Mouse (Mus musculus) heart, embryonic 16.5 days (tissue): ENCODE measurements around the gene Plxnb2. TPM values are rescaled to one million over a fixed set of nuclear protein-coding genes. Genes with fewer than 3 reads are reported as not detected.

Experiments used
- ATAC-seq: fragments of 200-750 bp; cut with Nextera tagmentation; replicated peaks from 2 replicates; pipeline ENCODE4 v1.8.0; 2017; ENCODE audit warnings: moderate number of reproducible peaks; ENCODE audit not compliant: insufficient read depth, low FRiP score; ENCODE audit errors: extremely low read depth
- H3K27ac ChIP-seq: fragments of 300-500 bp; sonication (generic); 2 replicates; pipeline ENCODE4 v1.5.1; 2014; ENCODE audit warnings: mild to moderate bottlenecking, low read length, control low read depth, moderate library complexity
- H3K27me3 ChIP-seq: fragments of 300-500 bp; sonication (generic); 2 replicates; pipeline ENCODE4 v1.6.1; 2014; ENCODE audit warnings: low read length, mixed read lengths; ENCODE audit not compliant: control insufficient read depth, insufficient read depth
- H3K36me3 ChIP-seq: fragments of 300-500 bp; sonication (generic); 2 replicates; pipeline ENCODE4 v1.6.1; 2014; ENCODE audit not compliant: control insufficient read depth, insufficient read depth
- H3K4me1 ChIP-seq: fragments of 300-500 bp; sonication (generic); 2 replicates; pipeline ENCODE4 v1.6.1; 2014; ENCODE audit warnings: low read length, mixed read lengths; ENCODE audit not compliant: control insufficient read depth, insufficient read depth
- H3K4me2 ChIP-seq: fragments of 300-500 bp; sonication (generic); 2 replicates; pipeline ENCODE4 v1.6.1; 2014; ENCODE audit warnings: low read depth, mild to moderate bottlenecking, control low read depth, low read length
- H3K4me3 ChIP-seq: fragments of 300-500 bp; sonication (generic); 2 replicates; pipeline ENCODE4 v1.5.1; 2014; ENCODE audit warnings: mild to moderate bottlenecking, control low read depth, low read length
- H3K9ac ChIP-seq: fragments of 300-500 bp; sonication (generic); 2 replicates; pipeline ENCODE4 v1.6.1; 2014; ENCODE audit warnings: low read length, control low read depth
- H3K9me3 ChIP-seq: fragments of 300-500 bp; sonication (generic); replicated peaks from 2 replicates; pipeline ENCODE4 v1.6.1; 2016; ENCODE audit warnings: low read length; ENCODE audit not compliant: control insufficient read depth
- WGBS: fragments of 180-500 bp; shearing (Covaris S2); extraction: QIAGEN DNeasy Blood & Tissue Kit; methylation state at CpG from one replicate; pipeline ENCODE4 v1.1.7; 2014; 5-methylcytosine and 5-hydroxymethylcytosine counted together
- polyA plus RNA-seq: library from polyadenylated mRNA; unstranded; fragments of >200 nt; fragmentation: Nextera tagmentation; extraction: Ambion mirVana; gene quantifications from 2 replicates; pipeline ENCODE4 v1.2.1, GENCODE M21; 2015

Plxnb2 gene
- polyA plus RNA-seq, 1 experiment from 2014 or later, result 91.8 TPM

GRCm38 (mm10) chr15:89148496-89149270 is 31.9 kb downstream of the Plxnb2 start:
- H3K9ac ChIP-seq, result peak overlapping the region; percentile 71
- 8% methylated on average over 25 of the region's 25 CpGs for WGBS
- H3K36me3 ChIP-seq, result no peaks in the 10 kb centered on the region
- peaks cover 12% of the 10 kb centered on the region for H3K4me1 ChIP-seq
- H3K27me3 ChIP-seq, result peaks cover 48% of the 10 kb centered on the region
- H3K4me2 ChIP-seq, result peak overlapping the region; percentile 96
- no peaks in the 10 kb centered on the region for H3K9me3 ChIP-seq
- ATAC-seq, result no peak
- no peak overlapping the region for H3K27ac ChIP-seq
- H3K4me3 ChIP-seq, result peak overlapping the region; percentile 78

- Histone ChIP-seq H3K27ac (no peak overlapping the region), H3K9ac (no peak overlapping the region), H3K4me2 (no peak overlapping the region), H3K36me3 (no peaks in the 10 kb centered on the region), H3K9me3 (no peaks in the 10 kb centered on the region), H3K4me3 (no peak overlapping the region), H3K4me1 (peaks cover 12% of the 10 kb centered on the region), H3K27me3 (peaks cover 50% of the 10 kb centered on the region)
- no peak for ATAC-seq
- 56% methylated on average over 4 of the region's 4 CpGs for WGBS
Measured at GRCm38 (mm10) chr15:89147895-89148294, 32.7 kb downstream of the Plxnb2 start.

- 22% methylated on average over 10 of the region's 10 CpGs for WGBS
- Histone ChIP-seq H3K36me3 (no peaks in the 10 kb centered on the region), H3K9me3 (no peaks in the 10 kb centered on the region), H3K4me1 (peaks cover 12% of the 10 kb centered on the region), H3K27me3 (peaks cover 54% of the 10 kb centered on the region), H3K4me3 (no peak overlapping the region), H3K4me2 (no peak overlapping the region), H3K9ac (no peak overlapping the region), H3K27ac (no peak overlapping the region)
- no peak for ATAC-seq
Measured at GRCm38 (mm10) chr15:89147456-89147855, 33.1 kb downstream of the Plxnb2 start.

- ATAC-seq, result no peak
- peak overlapping the region; percentile 35 for H3K4me3 ChIP-seq
- 11% methylated on average over 16 of the region's 16 CpGs for WGBS
- no peaks in the 10 kb centered on the region for H3K9me3 ChIP-seq
- H3K36me3 ChIP-seq, result no peaks in the 10 kb centered on the region
- H3K27ac ChIP-seq, result no peak overlapping the region
- no peak overlapping the region for H3K9ac ChIP-seq
- peaks cover 57% of the 10 kb centered on the region for H3K27me3 ChIP-seq
- peak overlapping the region; percentile 53 for H3K4me2 ChIP-seq
- peaks cover 12% of the 10 kb centered on the region for H3K4me1 ChIP-seq
Measured at GRCm38 (mm10) chr15:89147024-89147423, 33.6 kb downstream of the Plxnb2 start.

DNA sequence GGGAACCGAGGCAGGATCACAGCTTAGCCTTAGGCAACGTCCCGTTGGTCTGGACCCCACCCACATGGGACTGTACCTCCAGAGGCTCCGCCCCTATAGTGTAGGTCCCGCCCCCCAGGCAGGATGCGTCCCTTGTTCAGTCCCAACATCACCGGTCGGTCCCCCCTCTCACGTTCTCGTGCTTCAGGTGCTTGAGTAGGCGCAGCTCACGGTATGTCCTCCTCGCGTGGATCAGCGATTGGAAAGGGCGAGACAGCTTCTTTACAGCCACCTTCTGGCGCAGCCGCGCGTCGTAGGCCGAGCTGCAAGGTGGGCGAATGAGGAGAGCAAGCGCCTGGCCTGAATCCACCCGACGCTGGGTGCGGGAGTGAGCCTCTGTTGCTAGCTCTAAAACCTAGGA is 34.1 kb downstream of the Plxnb2 start:
- WGBS, result under 1% methylated on average over 27 of the region's 27 CpGs
- no peak overlapping the region for H3K9ac ChIP-seq

GRCm38 (mm10) chr15:89145813-89146350 is 34.7 kb downstream of the Plxnb2 start:
- H3K27me3 ChIP-seq, result peaks cover 64% of the 10 kb centered on the region

More for the DNA sequence above, 34.1 kb downstream of the Plxnb2 start:
- Histone ChIP-seq H3K4me3 (peak overlapping the region; percentile 35), H3K9me3 (no peaks in the 10 kb centered on the region), H3K4me1 (peaks cover 12% of the 10 kb centered on the region), H3K4me2 (peak overlapping the region; percentile 53), H3K27ac (no peak overlapping the region), H3K27me3 (peaks cover 58% of the 10 kb centered on the region), H3K36me3 (no peaks in the 10 kb centered on the region)
- no peak for ATAC-seq

DNA sequence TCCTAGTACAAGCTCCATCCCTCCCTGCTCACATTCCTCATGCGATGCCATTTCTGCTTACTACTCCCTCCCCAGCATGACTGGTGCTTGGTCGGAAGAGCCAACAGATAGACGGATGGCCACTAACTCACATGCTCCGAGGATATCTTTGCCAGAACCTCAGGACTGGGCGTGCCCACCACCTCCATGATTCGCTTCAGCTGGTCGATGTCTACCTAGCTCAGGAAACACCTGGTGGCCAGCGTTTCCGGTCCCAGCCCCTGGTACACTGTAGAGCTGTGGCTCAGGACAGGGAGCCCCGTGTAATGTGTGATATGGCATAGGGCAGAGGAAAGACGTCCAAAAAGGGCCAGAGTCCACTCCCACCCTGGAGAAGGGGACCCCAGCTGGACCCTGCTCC is 35.6 kb downstream of the Plxnb2 start:
- Histone ChIP-seq H3K9ac (no peak overlapping the region), H3K27ac (no peak overlapping the region), H3K4me3 (no peak overlapping the region), H3K9me3 (no peaks in the 10 kb centered on the region), H3K36me3 (no peaks in the 10 kb centered on the region), H3K4me2 (no peak overlapping the region), H3K27me3 (peaks cover 62% of the 10 kb centered on the region), H3K4me1 (peaks cover 18% of the 10 kb centered on the region)
- WGBS, result 79% methylated on average over 11 of the region's 11 CpGs
- no peak for ATAC-seq

More at GRCm38 (mm10) chr15:89145813-89146350, 34.7 kb downstream of the Plxnb2 start:
- WGBS, result 69% methylated on average over 24 of the region's 24 CpGs
- H3K9me3 ChIP-seq, result no peaks in the 10 kb centered on the region
- no peak overlapping the region; the same call in 1 of the 2 replicates for H3K4me2 ChIP-seq
- H3K4me3 ChIP-seq, result no peak overlapping the region
- no peaks in the 10 kb centered on the region for H3K36me3 ChIP-seq
- H3K9ac ChIP-seq, result no peak overlapping the region
- H3K4me1 ChIP-seq, result peaks cover 17% of the 10 kb centered on the region
- no peak for ATAC-seq
- H3K27ac ChIP-seq, result no peak overlapping the region

DNA sequence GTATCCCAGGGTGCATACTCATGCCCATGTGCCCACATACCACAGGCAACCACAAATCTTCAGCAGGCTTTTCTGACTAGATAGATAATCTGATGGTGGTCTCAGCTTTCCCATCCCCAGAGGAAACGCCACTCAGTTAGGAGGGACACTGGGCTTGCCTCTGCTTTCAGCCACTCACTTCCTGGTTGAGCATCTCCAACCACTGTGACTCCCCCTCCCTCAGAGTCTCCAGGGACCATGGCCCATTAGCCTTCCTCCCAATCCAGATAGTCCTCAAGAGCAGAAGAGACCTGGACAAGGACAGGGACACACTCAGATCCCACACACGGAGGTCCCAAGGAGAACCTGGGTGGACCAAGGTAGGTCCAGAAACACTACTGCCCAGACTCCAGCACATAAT is 37.5 kb downstream of the Plxnb2 start:
- H3K4me3 ChIP-seq, result no peak overlapping the region
- no peak overlapping the region for H3K27ac ChIP-seq
- H3K27me3 ChIP-seq, result peaks cover 62% of the 10 kb centered on the region
- H3K4me2 ChIP-seq, result no peak overlapping the region
- 55% methylated on average over 2 of the region's 2 CpGs for WGBS
- H3K9ac ChIP-seq, result no peak overlapping the region
- no peak for ATAC-seq
- peaks cover 17% of the 10 kb centered on the region for H3K4me1 ChIP-seq
- no peaks in the 10 kb centered on the region for H3K36me3 ChIP-seq
- H3K9me3 ChIP-seq, result no peaks in the 10 kb centered on the region

GRCm38 (mm10) chr15:89141905-89142304 is 38.7 kb downstream of the Plxnb2 start:
- H3K4me2 ChIP-seq, result no peak overlapping the region
- no peak overlapping the region for H3K4me3 ChIP-seq
- peaks cover 51% of the 10 kb centered on the region for H3K27me3 ChIP-seq

More at GRCm38 (mm10) chr15:89141905-89142304, 38.7 kb downstream of the Plxnb2 start:
- no peaks in the 10 kb centered on the region for H3K9me3 ChIP-seq
- H3K4me1 ChIP-seq, result peaks cover 25% of the 10 kb centered on the region
- WGBS, result 56% methylated on average over 4 of the region's 4 CpGs
- H3K27ac ChIP-seq, result no peak overlapping the region
- no peaks in the 10 kb centered on the region for H3K36me3 ChIP-seq
- no peak for ATAC-seq
- no peak overlapping the region for H3K9ac ChIP-seq
